ENCODE assay signal across 7 mouse cellular contexts in genomic region chr5:109556591-109557320, GRCm38 (mm10). TPM values are rescaled to one million over a fixed set of nuclear protein-coding genes. Genes with fewer than 3 reads are reported as not detected.
DNase-seq lines count a peak whose midpoint lies in the region; ATAC-seq lines count a peak whose summit lies in the region.

No protein-coding gene starts in this region.

- no peaks in the 10 kb centered on the region for H3K27me3 ChIP-seq in forebrain, embryonic 10.5 days (ENCODE audit: poor library complexity, severe bottlenecking)
- H3K27me3 ChIP-seq in hindbrain, embryonic 10.5 days (ENCODE audit: insufficient read depth, poor library complexity, severe bottlenecking), result no peaks in the 10 kb centered on the region
- no peaks in the 10 kb centered on the region for H3K27me3 ChIP-seq in midbrain, embryonic 15.5 days (replicated peaks)

- peak overlapping the region; percentile 78 for H3K27ac ChIP-seq in brown adipose tissue, adult 24 weeks (replicated peaks; ENCODE audit: low read depth, low read length)
- H3K27ac ChIP-seq in forebrain, embryonic 10.5 days, result peak overlapping the region; percentile 83
- peak overlapping the region; percentile 92 for H3K27ac ChIP-seq in hindbrain, embryonic 10.5 days
- peak overlapping the region; percentile 99 for H3K27ac ChIP-seq in midbrain, embryonic 15.5 days

- ATAC-seq in midbrain, embryonic 15.5 days (replicated peaks), result peak; percentile 75

- H3K9me3 ChIP-seq in forebrain, embryonic 10.5 days, result peaks cover 67% of the 10 kb centered on the region
- peaks cover 70% of the 10 kb centered on the region for H3K9me3 ChIP-seq in hindbrain, embryonic 10.5 days
- peaks cover 15% of the 10 kb centered on the region for H3K9me3 ChIP-seq in midbrain, embryonic 15.5 days

- no peak overlapping the region for H3K9ac ChIP-seq in midbrain, embryonic 15.5 days

- DNase-seq in NIH3T3 (ENCODE audit: low read depth), result peak; percentile 98
- peak; percentile 79 for DNase-seq in forebrain, embryonic 10.5 days (ENCODE audit: extremely low spot score, low spot score)
- peak; percentile 85 for DNase-seq in hindbrain, embryonic 10.5 days (ENCODE audit: low spot score)
- DNase-seq in left cerebral cortex, postnatal 4 days, result peak; percentile 90
- DNase-seq in spleen, postnatal 14 days (ENCODE audit: low spot score in 2 of 2), result peak; percentile 47 to 71

- intact Hi-C loops in left cerebral cortex, postnatal 4 days (cut with DNase I), result loop anchor here (5.0 kb wide), 1 partner anchor 551 kb away; the partner anchor contains the start of gene Gtpbp6

- WGBS in forebrain, embryonic 10.5 days, result 5% methylated on average over 40 of the region's 40 CpGs
- 7% methylated on average over 40 of the region's 40 CpGs for WGBS in hindbrain, embryonic 10.5 days
- 7% methylated on average over 40 of the region's 40 CpGs for WGBS in midbrain, embryonic 15.5 days

- peak overlapping the region; percentile 82 for H3K4me3 ChIP-seq in brown adipose tissue, adult 24 weeks (ENCODE audit: insufficient read depth, low read depth, low read length)
- H3K4me3 ChIP-seq in forebrain, embryonic 10.5 days, result peak overlapping the region; percentile 72
- peak overlapping the region; percentile 70 for H3K4me3 ChIP-seq in hindbrain, embryonic 10.5 days
- peak overlapping the region; percentile 81 for H3K4me3 ChIP-seq in midbrain, embryonic 15.5 days

- peaks cover 26% of the 10 kb centered on the region for H3K36me3 ChIP-seq in forebrain, embryonic 10.5 days (replicated peaks)
- H3K36me3 ChIP-seq in hindbrain, embryonic 10.5 days, result peaks cover 26% of the 10 kb centered on the region
- H3K36me3 ChIP-seq in midbrain, embryonic 15.5 days (replicated peaks), result peaks cover 12% of the 10 kb centered on the region

- peak overlapping the region; percentile 54 for H3K4me2 ChIP-seq in midbrain, embryonic 15.5 days

- H3K4me1 ChIP-seq in brown adipose tissue, adult 24 weeks (ENCODE audit: control insufficient read depth, insufficient read depth, insufficient read length, low read length), result no peaks in the 10 kb centered on the region
- 0 out of 2 replicates have a peak, but pooled peaks cover 4% of the 10 kb centered on the region for H3K4me1 ChIP-seq in forebrain, embryonic 10.5 days
- H3K4me1 ChIP-seq in hindbrain, embryonic 10.5 days (replicated peaks), result no peaks in the 10 kb centered on the region
- no peaks in the 10 kb centered on the region for H3K4me1 ChIP-seq in midbrain, embryonic 15.5 days

RNA-seq across cellular contexts. Expression of gene Crlf2, which starts 2.0 kb away (rescaled TPM):
- 3.1 and 3.4 TPM in 2 replicates for polyA plus RNA-seq in brown adipose tissue, adult 24 weeks (2012; ENCODE audit: insufficient read depth, insufficient read length, missing spikeins)
- 2.9 and 3.2 TPM in 2 replicates for polyA plus RNA-seq in forebrain, embryonic 10.5 days (2016; fragmentation: Nextera tagmentation; extraction: Ambion mirVana)
- polyA plus RNA-seq in hindbrain, embryonic 10.5 days (2016; fragmentation: Nextera tagmentation; extraction: Ambion mirVana), result 4.0 and 6.5 TPM in 2 replicates
- 10 to 100 TPM; 41.6 to 47.1 TPM for total RNA-seq in left cerebral cortex, postnatal 4 days (2021)
- 16.2 and 16.6 TPM in 2 replicates for polyA plus RNA-seq in midbrain, embryonic 15.5 days (2015; fragmentation: Nextera tagmentation; extraction: Ambion mirVana)

Comparison
In these comparisons a context has a peak if more than half of its experiments do, and no peak if none do; other contexts are left out.
1. Peak in every context shown above with its lines: DNase-seq, ATAC-seq, H3K4me3 ChIP-seq and H3K27ac ChIP-seq.